ENCODE assay signal across 9 mouse cellular contexts in genomic region chr10:41151441-41151840, GRCm38 (mm10).
A peak's percentile ranks its signal among the peaks of the same experiment; 100 is the strongest.
DNase-seq lines count a peak whose midpoint lies in the region; ATAC-seq lines count a peak whose summit lies in the region.
"Had no signal": no experiment of that assay in that cellular context is flagged by ENCODE, and none has a peak within 500 bp of the region (broad histone marks: within the 10 kb centered on the region; RNA-seq: fewer than 3 reads in every experiment).

No protein-coding gene starts in this region.

- peak; percentile 36 for DNase-seq in hindbrain, embryonic 14.5 days (ENCODE audit: low spot score)
- DNase-seq in spleen, adult 12 weeks (ENCODE audit: low spot score): peak; percentile 44
- DNase-seq in spleen, postnatal 14 days (ENCODE audit: low spot score in 2 of 2): no peak
- peak; percentile 10 to 11 for DNase-seq in heart, postnatal 14 days
- peak; percentile 47 for DNase-seq in testis, postnatal 10 days (ENCODE audit: low spot score)
- no peak for DNase-seq in gastrocnemius, postnatal 10 days
- no peak for DNase-seq in adrenal gland, postnatal 14 days

- no peak overlapping the region for H3K4me3 ChIP-seq in hindbrain, embryonic 14.5 days (replicated peaks; ENCODE audit: low read length)
- no peak overlapping the region for H3K4me3 ChIP-seq in hindbrain, embryonic 13.5 days
- H3K4me3 ChIP-seq: megakaryocyte, embryonic 14.5 days had no signal

- H3K9ac ChIP-seq in hindbrain, embryonic 14.5 days: no peak overlapping the region
- H3K9ac ChIP-seq in hindbrain, embryonic 13.5 days: no peak overlapping the region

- H3K4me2 ChIP-seq in hindbrain, embryonic 14.5 days (replicated peaks): no peak overlapping the region; the same call in 1 of the 2 replicates
- H3K4me2 ChIP-seq in hindbrain, embryonic 13.5 days: no peak overlapping the region

- H3K4me1 ChIP-seq in hindbrain, embryonic 14.5 days (replicated peaks; ENCODE audit: control insufficient read depth, insufficient read depth, low read length): no peaks in the 10 kb centered on the region
- peaks cover 4% of the 10 kb centered on the region for H3K4me1 ChIP-seq in hindbrain, embryonic 13.5 days (replicated peaks)
- H3K4me1 ChIP-seq: megakaryocyte, embryonic 14.5 days had no signal

- ATAC-seq in hindbrain, embryonic 14.5 days (ENCODE audit: low FRiP score): no peak
- no peak for ATAC-seq in hindbrain, embryonic 13.5 days (ENCODE audit: low FRiP score)

- H3K36me3 ChIP-seq in hindbrain, embryonic 14.5 days (replicated peaks; ENCODE audit: control insufficient read depth, insufficient read depth): no peaks in the 10 kb centered on the region
- no peaks in the 10 kb centered on the region for H3K36me3 ChIP-seq in hindbrain, embryonic 13.5 days

- intact Hi-C loops in heart, postnatal 14 days (cut with DNase I): no loop called here

- 69% methylated on average over 18 of the region's 18 CpGs for WGBS in hindbrain, embryonic 14.5 days
- 74% methylated on average over 18 of the region's 18 CpGs for WGBS in hindbrain, embryonic 13.5 days

- H3K27me3 ChIP-seq in hindbrain, embryonic 14.5 days (ENCODE audit: control insufficient read depth, insufficient read depth, low read length): no peaks in the 10 kb centered on the region
- H3K27me3 ChIP-seq in hindbrain, embryonic 13.5 days: peaks cover 2% of the 10 kb centered on the region; the same call in 1 of the 2 replicates

- H3K9me3 ChIP-seq in hindbrain, embryonic 14.5 days (ENCODE audit: control insufficient read depth, low read length): no peaks in the 10 kb centered on the region
- H3K9me3 ChIP-seq in hindbrain, embryonic 13.5 days: no peaks in the 10 kb centered on the region
- H3K9me3 ChIP-seq: megakaryocyte, embryonic 14.5 days had no signal

- no peak overlapping the region for H3K27ac ChIP-seq in hindbrain, embryonic 14.5 days
- H3K27ac ChIP-seq in hindbrain, embryonic 13.5 days: no peak overlapping the region

Comparison
In these comparisons a context has a peak if more than half of its experiments do, and no peak if none do; other contexts are left out.
1. DNase-seq: peak in hindbrain, embryonic 14.5 days (single experiment), spleen, adult 12 weeks (single experiment), heart, postnatal 14 days (2 of 2) and testis, postnatal 10 days (single experiment); none in spleen, postnatal 14 days (0 of 2), gastrocnemius, postnatal 10 days (single experiment) and adrenal gland, postnatal 14 days (single experiment).